Mouse (Mus musculus): ENCODE data around the gene Tmbim4. TPM values are rescaled to one million over a fixed set of nuclear protein-coding genes. Genes with fewer than 3 reads are reported as not detected.
"Not testable (repeated sequence)": the region's sequence is repeated elsewhere in the genome, so short reads cannot be mapped to it uniquely, and the experiment has no call there.

Gene Tmbim4
- total RNA-seq, 2 experiments from 2014 or later = 132 to 159 TPM

- no peak for DNase-seq
Observed at GRCm38 (mm10) chr10:120197061-120197835, 4.1 kb upstream of the Tmbim4 start.

- peak; percentile 90 to 94 for DNase-seq
Observed at GRCm38 (mm10) chr10:120201961-120202402, 592 bp downstream of the Tmbim4 start, which contains the start of gene Irak3. Gene Irak3 (minus strand): TSS chr10:120202130.

GRCm38 (mm10) chr10:120202467-120203250, 1.3 kb downstream of the Tmbim4 start:
- no peak for DNase-seq

- DNase-seq = no peak
Observed at GRCm38 (mm10) chr10:120204591-120205210, 3.3 kb downstream of the Tmbim4 start.

GRCm38 (mm10) chr10:120208015-120208414, 6.6 kb downstream of the Tmbim4 start:
- DNase-seq = no peak

- DNase-seq = peak; percentile 92
Observed at GRCm38 (mm10) chr10:120208575-120209538, 7.5 kb downstream of the Tmbim4 start.

GRCm38 (mm10) chr10:120209539-120209925, 8.1 kb downstream of the Tmbim4 start:
- no peak for DNase-seq

GRCm38 (mm10) chr10:120210096-120210495, 8.7 kb downstream of the Tmbim4 start:
- DNase-seq = no peak

GRCm38 (mm10) chr10:120217099-120217498, 15.7 kb downstream of the Tmbim4 start:
- not testable (repeated sequence) for DNase-seq

- DNase-seq = no peak
Observed at GRCm38 (mm10) chr10:120218996-120219395, 17.6 kb downstream of the Tmbim4 start.

- no peak for DNase-seq
Observed at GRCm38 (mm10) chr10:120219578-120220359, 18.4 kb downstream of the Tmbim4 start.

GRCm38 (mm10) chr10:120220776-120221175, 19.4 kb downstream of the Tmbim4 start:
- DNase-seq = no peak

- DNase-seq = peak; percentile 90 to 94
Observed at GRCm38 (mm10) chr10:120226871-120227661, 25.7 kb downstream of the Tmbim4 start, which contains the start of gene Llph. Gene Llph (plus strand): TSS chr10:120227070.

- DNase-seq = peak; percentile 74 to 82
Observed at GRCm38 (mm10) chr10:120231718-120232117, 30.3 kb downstream of the Tmbim4 start.

GRCm38 (mm10) chr10:120233655-120234367, 32.4 kb downstream of the Tmbim4 start:
- peak; percentile 55 to 75 for DNase-seq

GRCm38 (mm10) chr10:120236855-120237254, 35.5 kb downstream of the Tmbim4 start:
- DNase-seq = no peak

GRCm38 (mm10) chr10:120238241-120238640, 36.9 kb downstream of the Tmbim4 start:
- DNase-seq = no peak

GRCm38 (mm10) chr10:120239476-120239875, 38.1 kb downstream of the Tmbim4 start:
- no peak for DNase-seq

- DNase-seq = no peak
Observed at GRCm38 (mm10) chr10:120242421-120242820, 41.0 kb downstream of the Tmbim4 start.
